Mouse (Mus musculus): ENCODE data around the gene Cxcr6.
"Not testable (repeated sequence)": the region's sequence is repeated elsewhere in the genome, so short reads cannot be mapped to it uniquely, and the experiment has no call there.

Cxcr6 gene

DNA sequence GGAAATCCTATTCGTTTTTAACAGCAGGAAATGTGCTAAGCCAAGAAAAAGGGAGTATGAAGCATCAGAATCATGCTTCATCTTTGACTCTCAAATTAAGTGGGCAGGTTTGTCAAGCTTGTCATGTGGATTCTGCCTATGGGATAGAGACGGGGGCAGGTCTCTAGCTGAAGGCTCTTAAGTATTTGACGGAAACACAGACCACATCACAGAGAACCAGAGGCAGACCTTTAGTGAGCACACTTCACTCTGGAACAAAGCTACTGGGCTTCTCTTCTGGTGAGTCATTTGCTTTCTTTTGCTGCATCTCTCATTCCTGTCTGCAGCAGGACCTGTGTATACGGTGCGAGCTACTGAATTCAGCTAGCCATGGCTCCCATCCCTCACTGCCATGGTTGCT lies at the start of gene Cxcr6:
Gene Cxcr6, plus strand, starts transcription at position 209 of the 400 bp plus-strand sequence.
- no peak for DNase-seq (ENCODE audit: low spot score)

DNA sequence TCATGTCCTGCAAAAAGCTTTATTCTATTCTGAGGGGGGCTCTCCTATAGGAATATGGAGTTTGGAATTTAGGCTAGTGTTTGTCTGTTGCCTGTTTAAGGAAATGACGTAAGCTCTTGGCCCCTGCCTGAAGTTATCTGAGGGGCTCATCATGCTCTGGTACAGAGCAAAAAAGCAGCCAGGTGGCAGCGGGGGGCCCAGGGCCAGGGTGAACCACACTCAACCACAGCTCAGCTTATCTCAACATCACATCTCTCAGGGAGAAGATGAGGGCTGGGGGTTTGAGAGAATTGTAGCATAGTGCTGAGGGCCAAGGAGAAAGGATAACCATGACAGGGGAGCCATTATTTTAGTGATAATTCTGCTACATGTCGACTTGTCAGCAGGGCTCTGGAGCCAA lies 49.5 kb upstream of the Cxcr6 start:
- no peak for DNase-seq (ENCODE audit: low spot score)

DNA sequence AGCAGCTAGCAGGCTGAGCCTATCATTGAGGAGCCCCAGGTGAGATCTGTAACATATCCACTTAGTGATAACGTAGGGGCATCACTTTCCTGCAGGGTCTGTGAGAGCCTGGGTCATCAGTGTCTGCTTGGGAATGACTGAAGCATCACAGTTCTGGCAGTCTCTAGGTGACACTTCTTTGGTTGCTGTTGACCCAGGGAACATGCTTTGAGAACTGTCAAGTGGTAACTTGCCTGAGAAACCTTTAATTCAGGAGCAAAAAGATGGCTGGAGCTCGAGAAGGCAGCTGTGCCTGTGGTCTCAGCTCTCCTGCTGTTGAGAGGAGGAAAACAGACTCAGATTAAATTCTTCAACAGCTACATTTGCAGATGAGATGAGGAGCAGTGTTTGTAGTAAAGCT lies 48.9 kb upstream of the Cxcr6 start:
- DNase-seq (ENCODE audit: low spot score), result no peak

DNA sequence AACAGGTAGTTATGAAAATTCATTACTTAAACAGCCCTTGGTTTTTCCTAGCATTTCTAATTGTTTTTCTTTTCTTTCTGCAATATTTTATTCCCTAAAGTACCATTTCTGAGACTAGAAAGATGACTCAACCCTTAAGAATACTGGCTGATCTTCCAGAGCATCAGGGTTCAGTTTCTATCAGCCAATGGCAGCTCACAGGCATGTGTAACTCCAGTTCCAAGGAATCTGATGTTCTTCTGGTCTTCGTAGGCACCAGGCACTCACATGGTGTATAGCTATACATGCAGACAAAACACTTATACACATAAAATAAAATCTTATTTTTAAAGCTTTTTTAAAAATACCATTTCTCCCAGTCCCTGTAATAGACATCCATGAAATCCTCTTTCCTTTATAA lies 48.1 kb upstream of the Cxcr6 start:
- no peak for DNase-seq (ENCODE audit: low spot score)

DNA sequence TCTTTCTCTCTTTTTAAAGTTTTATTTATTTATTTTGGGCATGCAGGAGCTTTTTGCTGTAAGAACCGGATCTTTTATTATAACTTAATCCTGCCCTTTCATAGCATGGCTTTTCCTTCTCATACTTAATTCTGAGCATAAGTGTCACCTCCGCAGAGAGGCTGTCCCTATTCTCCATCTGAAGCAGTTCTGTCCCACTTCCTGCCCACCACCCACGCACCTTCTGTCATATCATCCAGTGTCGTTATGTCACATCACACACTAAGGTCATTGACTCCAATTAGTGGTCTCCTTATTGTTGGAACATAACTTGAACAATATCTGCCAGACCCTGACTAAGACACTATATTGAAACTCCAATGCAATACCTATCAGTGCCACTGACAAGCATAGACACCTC lies 47.6 kb upstream of the Cxcr6 start:
- DNase-seq (ENCODE audit: low spot score), result no peak

- DNase-seq (ENCODE audit: low spot score), result no peak
Observed at GRCm38 (mm10) chr9:123760806-123761205, 45.5 kb upstream of the Cxcr6 start.

DNA sequence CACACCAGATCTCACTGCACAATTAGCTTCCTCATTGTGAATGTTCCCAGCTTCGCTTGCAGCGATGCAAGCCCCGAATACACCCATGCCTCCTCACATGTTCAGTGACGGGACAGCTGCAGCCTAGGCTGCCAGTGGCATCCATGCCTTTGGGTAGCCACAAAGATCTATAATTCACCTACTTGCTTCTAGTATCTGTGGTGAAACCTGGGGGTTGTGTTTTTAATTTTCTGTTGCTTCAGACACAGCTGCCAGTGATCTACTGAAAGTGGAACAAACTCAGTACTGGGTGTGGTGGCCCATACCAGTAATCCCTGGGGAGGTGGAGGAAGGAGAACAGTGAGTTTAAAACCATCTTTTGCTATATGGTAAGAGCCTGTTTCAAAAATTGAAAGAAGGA lies 43.4 kb upstream of the Cxcr6 start:
- no peak for DNase-seq (ENCODE audit: low spot score)

DNA sequence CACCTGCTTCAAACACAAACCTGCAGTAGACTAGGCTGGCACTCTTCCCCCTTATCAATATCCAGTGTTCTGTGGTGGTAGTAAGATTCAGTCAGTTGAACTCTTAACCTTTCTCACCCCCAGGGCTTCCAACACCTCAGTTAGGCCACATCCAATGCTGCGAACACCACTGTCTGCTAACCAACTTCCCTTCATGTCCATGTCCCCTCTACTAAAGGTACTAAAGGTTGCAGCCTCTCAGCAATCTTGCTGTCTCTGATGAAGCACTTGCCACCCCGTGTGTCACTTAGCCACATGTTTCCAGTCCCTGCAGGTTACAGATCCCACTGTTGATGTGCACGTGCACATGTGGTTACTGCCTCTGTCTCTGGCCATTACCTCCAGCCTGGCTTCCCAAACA lies 42.5 kb upstream of the Cxcr6 start:
- no peak for DNase-seq (ENCODE audit: low spot score)

DNA sequence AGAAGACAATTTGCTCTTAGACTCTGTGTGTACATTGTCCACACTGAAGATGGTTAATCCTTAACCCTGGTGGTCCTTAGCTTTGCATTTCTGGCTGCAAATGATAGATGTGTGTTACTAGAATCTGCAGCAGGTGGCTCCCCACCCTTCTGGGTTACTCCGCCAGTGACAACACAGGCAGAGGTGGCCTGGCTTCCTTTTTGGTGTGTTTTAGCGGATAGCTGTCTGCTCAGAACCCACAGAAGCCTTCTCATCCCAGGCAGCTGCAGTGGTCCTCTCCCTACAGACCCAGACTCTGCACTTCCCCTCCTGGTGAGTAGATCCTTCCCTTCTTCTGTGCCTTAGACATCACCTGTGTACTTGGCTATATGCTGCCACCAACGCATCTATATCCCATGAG lies 39.3 kb upstream of the Cxcr6 start:
- DNase-seq (ENCODE audit: low spot score), result no peak

GRCm38 (mm10) chr9:123768443-123768842 lies 37.8 kb upstream of the Cxcr6 start:
- DNase-seq (ENCODE audit: low spot score), result no peak

- no peak for DNase-seq (ENCODE audit: low spot score)
Observed at GRCm38 (mm10) chr9:123769532-123769931, 36.7 kb upstream of the Cxcr6 start.

GRCm38 (mm10) chr9:123773299-123773698 lies 33.0 kb upstream of the Cxcr6 start:
- DNase-seq (ENCODE audit: low spot score), result not testable (repeated sequence)

- no peak for DNase-seq (ENCODE audit: low spot score)
Observed at GRCm38 (mm10) chr9:123788855-123789529, 17.3 kb upstream of the Cxcr6 start.

DNA sequence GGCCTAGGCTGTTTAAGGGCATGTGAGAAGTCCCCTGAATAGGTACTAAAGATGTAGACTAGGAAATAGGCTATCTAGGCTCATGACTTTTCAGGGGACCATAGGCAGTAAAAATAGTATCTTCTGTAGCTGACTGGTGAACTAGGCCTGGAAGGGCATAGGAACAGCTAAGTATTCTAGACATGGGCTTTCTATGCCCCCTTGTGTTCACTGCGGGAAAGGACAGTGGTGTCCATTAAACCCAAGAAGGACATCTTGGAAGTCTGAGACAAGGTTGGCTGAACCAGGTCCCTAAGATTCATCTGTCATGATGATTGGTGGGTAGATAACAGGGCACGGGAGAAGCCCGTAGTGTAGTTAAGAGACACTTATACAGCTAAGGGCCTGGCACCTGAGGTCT lies 10.1 kb upstream of the Cxcr6 start:
- peak; percentile 58 for DNase-seq (ENCODE audit: low spot score)

GRCm38 (mm10) chr9:123801527-123801926 lies 4.7 kb upstream of the Cxcr6 start:
- DNase-seq (ENCODE audit: low spot score), result no peak

- no peak for DNase-seq (ENCODE audit: low spot score)
Observed at GRCm38 (mm10) chr9:123802421-123802820, 3.9 kb upstream of the Cxcr6 start.

GRCm38 (mm10) chr9:123802896-123803295 lies 3.4 kb upstream of the Cxcr6 start:
- DNase-seq (ENCODE audit: low spot score), result no peak

- no peak for DNase-seq (ENCODE audit: low spot score)
Observed at GRCm38 (mm10) chr9:123805241-123805640, 1.0 kb upstream of the Cxcr6 start.

- no peak for DNase-seq (ENCODE audit: low spot score)
Observed at GRCm38 (mm10) chr9:123808583-123808982, 2.3 kb downstream of the Cxcr6 start.

DNA sequence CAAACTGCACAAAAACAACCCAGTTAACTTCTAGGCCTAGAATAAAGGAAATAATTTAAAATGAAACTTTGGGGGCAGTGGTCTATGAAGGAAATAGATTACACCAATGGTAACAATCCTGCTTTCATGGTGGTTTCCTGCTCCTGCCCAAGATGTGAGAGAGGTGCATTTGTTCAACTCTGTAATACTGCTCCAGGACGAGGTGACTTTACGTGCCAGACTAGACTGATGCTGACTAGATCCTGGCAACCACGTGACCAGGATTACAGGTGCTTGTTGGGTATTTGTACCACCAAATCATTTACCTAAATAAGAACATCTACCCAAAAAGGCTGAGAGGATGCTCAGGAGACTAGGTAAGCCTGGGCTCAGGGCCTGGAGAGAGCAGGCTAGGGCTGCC lies 5.6 kb downstream of the Cxcr6 start:
- DNase-seq (ENCODE audit: low spot score), result no peak

DNA sequence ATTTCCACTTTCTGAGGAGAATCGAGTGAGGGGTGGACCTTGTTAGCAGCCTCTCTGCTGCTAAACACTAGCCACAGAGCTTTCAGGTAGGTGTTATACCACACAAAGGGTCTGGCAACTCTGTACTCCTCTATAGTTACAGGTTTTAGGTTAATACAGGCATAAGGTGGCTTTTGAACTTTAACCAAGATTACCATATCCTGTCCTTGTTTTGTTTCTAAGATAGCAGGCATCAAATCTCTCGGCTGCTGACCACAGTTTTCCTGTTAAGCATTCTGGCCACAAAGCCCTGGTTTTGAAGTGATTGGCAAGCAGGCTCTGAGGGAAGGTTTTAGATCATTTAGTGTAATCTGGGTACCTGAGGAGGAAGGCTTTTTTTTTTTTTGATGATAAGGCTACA lies 8.1 kb downstream of the Cxcr6 start:
- DNase-seq (ENCODE audit: low spot score), result no peak

GRCm38 (mm10) chr9:123814821-123815220 lies 8.5 kb downstream of the Cxcr6 start:
- DNase-seq (ENCODE audit: low spot score), result no peak

- no peak for DNase-seq (ENCODE audit: low spot score)
Observed at GRCm38 (mm10) chr9:123815444-123815843, 9.2 kb downstream of the Cxcr6 start.

DNA sequence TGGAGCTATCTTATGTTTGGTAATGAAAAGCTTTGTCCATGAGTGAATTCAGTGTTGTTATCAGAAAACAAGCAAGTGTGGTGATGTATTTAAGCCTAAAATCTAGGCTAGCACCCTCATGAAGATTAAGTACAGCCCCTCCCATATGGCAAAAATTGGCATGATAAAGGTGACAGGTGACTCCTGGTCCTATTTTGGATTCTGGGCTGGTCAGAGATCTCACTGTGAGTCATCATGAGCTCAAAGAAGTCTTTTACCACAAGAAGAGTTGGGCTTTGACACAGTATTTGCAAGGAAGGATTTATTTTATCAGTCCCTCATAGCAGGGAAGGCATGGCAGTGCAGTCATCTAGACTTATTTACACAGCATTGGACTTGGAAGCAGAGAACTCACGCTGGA lies 9.7 kb downstream of the Cxcr6 start:
- no peak for DNase-seq (ENCODE audit: low spot score)

- DNase-seq (ENCODE audit: low spot score), result no peak
Observed at GRCm38 (mm10) chr9:123818601-123819000, 12.3 kb downstream of the Cxcr6 start.
